Comparison of ENCODE assay signal across 17 mouse cellular contexts in genomic region chr1:186696231-186696630, GRCm38 (mm10). TPM values are rescaled to one million over a fixed set of nuclear protein-coding genes. Genes with fewer than 3 reads are reported as not detected.
DNase-seq lines count a peak whose midpoint lies in the region; ATAC-seq lines count a peak whose summit lies in the region.
"Had no signal": no experiment of that assay in that cellular context is flagged by ENCODE, and none has a peak within 500 bp of the region (broad histone marks: within the 10 kb centered on the region; RNA-seq: fewer than 3 reads in every experiment).

No protein-coding gene starts in this region.

- no peak for ATAC-seq in heart, embryonic 15.5 days (replicated peaks; ENCODE audit: insufficient number of reproducible peaks, insufficient read depth, low FRiP score, low read depth)
- no peak for ATAC-seq in lung, embryonic 15.5 days (ENCODE audit: borderline replicate concordance, extremely low read depth, low FRiP score, low TSS enrichment)
- ATAC-seq in stomach, embryonic 16.5 days (ENCODE audit: insufficient read depth, low FRiP score), result no peak
- ATAC-seq: hindbrain, postnatal 0 days had no signal

- H3K9ac ChIP-seq in heart, embryonic 15.5 days, result no peak overlapping the region
- H3K9ac ChIP-seq in lung, embryonic 15.5 days, result no peak overlapping the region
- H3K9ac ChIP-seq in stomach, embryonic 16.5 days (ENCODE audit: low read length), result no peak overlapping the region
- H3K9ac ChIP-seq: liver, embryonic 13.5 days; midbrain, embryonic 12.5 days had no signal

- H3K4me2 ChIP-seq in heart, embryonic 15.5 days, result no peak overlapping the region
- H3K4me2 ChIP-seq in lung, embryonic 15.5 days, result no peak overlapping the region
- no peak overlapping the region for H3K4me2 ChIP-seq in stomach, embryonic 16.5 days (ENCODE audit: low read depth, low read length)
- H3K4me2 ChIP-seq: liver, embryonic 13.5 days; midbrain, embryonic 12.5 days had no signal

- H3K27ac ChIP-seq in heart, embryonic 15.5 days, result peak overlapping the region; percentile 62
- H3K27ac ChIP-seq in lung, embryonic 15.5 days, result peak overlapping the region; percentile 41; the same call in 1 of the 2 replicates
- peak overlapping the region; percentile 56; the same call in 1 of the 2 replicates for H3K27ac ChIP-seq in limb, embryonic 10.5 days
- peak overlapping the region; percentile 78 for H3K27ac ChIP-seq in stomach, embryonic 16.5 days (ENCODE audit: low read length)
- H3K27ac ChIP-seq: hindbrain, postnatal 0 days; liver, embryonic 13.5 days; macrophage; midbrain, embryonic 12.5 days had no signal

- no peak for DNase-seq in heart, adult 18-20 months
- no peak for DNase-seq in lung, adult 18-20 months
- DNase-seq in limb, embryonic 10.5 days (ENCODE audit: low spot score), result no peak
- no peak for DNase-seq in cerebellum, adult 9-11 months
- DNase-seq: adrenal gland, postnatal 10 days; cerebellum, adult 11-12 months; cerebellum, postnatal 36 days; kidney, adult 2 months; layer of hippocampus, postnatal 36 days; liver, embryonic 13.5 days; thymus, postnatal 4 days had no signal

- no peaks in the 10 kb centered on the region for H3K9me3 ChIP-seq in heart, embryonic 15.5 days (replicated peaks)
- no peaks in the 10 kb centered on the region for H3K9me3 ChIP-seq in lung, embryonic 15.5 days
- H3K9me3 ChIP-seq in limb, embryonic 10.5 days (replicated peaks), result no peaks in the 10 kb centered on the region
- H3K9me3 ChIP-seq in stomach, embryonic 16.5 days (replicated peaks; ENCODE audit: control insufficient read depth, low read length), result no peaks in the 10 kb centered on the region
- H3K9me3 ChIP-seq: liver, embryonic 13.5 days; midbrain, embryonic 12.5 days had no signal

- H3K27me3 ChIP-seq in heart, embryonic 15.5 days, result no peaks in the 10 kb centered on the region
- no peaks in the 10 kb centered on the region for H3K27me3 ChIP-seq in lung, embryonic 15.5 days
- no peaks in the 10 kb centered on the region for H3K27me3 ChIP-seq in limb, embryonic 10.5 days (ENCODE audit: low read depth, poor library complexity, severe bottlenecking)
- no peaks in the 10 kb centered on the region for H3K27me3 ChIP-seq in stomach, embryonic 16.5 days (ENCODE audit: control insufficient read depth, insufficient read depth, low read length)

- no peaks in the 10 kb centered on the region; the same call in 1 of the 2 replicates for H3K36me3 ChIP-seq in heart, embryonic 15.5 days
- H3K36me3 ChIP-seq in lung, embryonic 15.5 days, result peaks cover 17% of the 10 kb centered on the region
- peaks cover 23% of the 10 kb centered on the region for H3K36me3 ChIP-seq in limb, embryonic 10.5 days
- no peaks in the 10 kb centered on the region for H3K36me3 ChIP-seq in stomach, embryonic 16.5 days (ENCODE audit: control insufficient read depth, insufficient read depth, low read length)
- H3K36me3 ChIP-seq: liver, embryonic 13.5 days; midbrain, embryonic 12.5 days had no signal

- H3K4me1 ChIP-seq in heart, embryonic 15.5 days (replicated peaks), result peaks cover 32% of the 10 kb centered on the region
- peaks cover 29% of the 10 kb centered on the region for H3K4me1 ChIP-seq in lung, embryonic 15.5 days
- H3K4me1 ChIP-seq in limb, embryonic 10.5 days, result peaks cover 16% of the 10 kb centered on the region
- H3K4me1 ChIP-seq in stomach, embryonic 16.5 days (ENCODE audit: control insufficient read depth, insufficient read depth, low read length), result peaks cover 18% of the 10 kb centered on the region; the same call in 1 of the 2 replicates
- H3K4me1 ChIP-seq: liver, embryonic 13.5 days; midbrain, embryonic 12.5 days had no signal

- 78% methylated on average over 9 of the region's 9 CpGs for WGBS in heart, embryonic 15.5 days
- 74% methylated on average over 9 of the region's 9 CpGs for WGBS in lung, embryonic 15.5 days
- WGBS in limb, embryonic 10.5 days, result 88% methylated on average over 9 of the region's 9 CpGs
- 80% methylated on average over 9 of the region's 9 CpGs for WGBS in stomach, embryonic 16.5 days

- no peak overlapping the region for H3K4me3 ChIP-seq in heart, embryonic 15.5 days
- H3K4me3 ChIP-seq in lung, embryonic 15.5 days, result no peak overlapping the region
- no peak overlapping the region for H3K4me3 ChIP-seq in limb, embryonic 10.5 days
- H3K4me3 ChIP-seq in stomach, embryonic 16.5 days (replicated peaks; ENCODE audit: low read length), result no peak overlapping the region
- H3K4me3 ChIP-seq: liver, embryonic 13.5 days; midbrain, embryonic 12.5 days had no signal

RNA-seq across cellular contexts. Expression of gene Tgfb2, which starts 9.6 kb away (rescaled TPM):
- polyA plus RNA-seq in heart, embryonic 15.5 days (2015; fragmentation: Nextera tagmentation; extraction: Ambion mirVana), result 43.7 and 50.7 TPM in 2 replicates
- total RNA-seq in heart, adult 18-20 months (2021), result 1 to 10 TPM; 3.9 to 5.3 TPM
- polyA plus RNA-seq in lung, embryonic 15.5 days (2015; fragmentation: Nextera tagmentation; extraction: Ambion mirVana), result 83.8 and 89.9 TPM in 2 replicates
- 21.8 and 39.7 TPM in 2 replicates for polyA plus RNA-seq in limb, embryonic 10.5 days (2016; fragmentation: Nextera tagmentation; extraction: Ambion mirVana)
- polyA plus RNA-seq in stomach, embryonic 16.5 days (2015; fragmentation: Nextera tagmentation; extraction: Ambion mirVana), result 24.3 and 24.5 TPM in 2 replicates

RNA-seq across cellular contexts. Expression of gene Rrp15, which starts 52.9 kb away (rescaled TPM):
- polyA plus RNA-seq in heart, embryonic 15.5 days (2015; fragmentation: Nextera tagmentation; extraction: Ambion mirVana), result 27.7 and 32.5 TPM in 2 replicates
- 10 to 100 TPM in 1 of 2 experiments, 1 to 10 TPM in 1; 9.6 to 11.0 TPM for total RNA-seq in heart, adult 18-20 months (2021)
- polyA plus RNA-seq in lung, embryonic 15.5 days (2015; fragmentation: Nextera tagmentation; extraction: Ambion mirVana), result 62.3 and 63.5 TPM in 2 replicates
- polyA plus RNA-seq in limb, embryonic 10.5 days (2016; fragmentation: Nextera tagmentation; extraction: Ambion mirVana), result 93.2 and 113 TPM in 2 replicates
- polyA plus RNA-seq in stomach, embryonic 16.5 days (2015; fragmentation: Nextera tagmentation; extraction: Ambion mirVana), result 51.1 and 53.7 TPM in 2 replicates
